Mouse (Mus musculus): Measurements from ENCODE around the gene Pramel3. TPM values are rescaled to one million over a fixed set of nuclear protein-coding genes. Genes with fewer than 3 reads are reported as not detected.
"Not testable (repeated sequence)": the region's sequence is repeated elsewhere in the genome, so short reads cannot be mapped to it uniquely, and the experiment has no call there.

Gene Pramel3
- polyA plus RNA-seq (2015; fragmentation: Nextera tagmentation; extraction: Ambion mirVana): not detected in 2 replicates

DNA sequence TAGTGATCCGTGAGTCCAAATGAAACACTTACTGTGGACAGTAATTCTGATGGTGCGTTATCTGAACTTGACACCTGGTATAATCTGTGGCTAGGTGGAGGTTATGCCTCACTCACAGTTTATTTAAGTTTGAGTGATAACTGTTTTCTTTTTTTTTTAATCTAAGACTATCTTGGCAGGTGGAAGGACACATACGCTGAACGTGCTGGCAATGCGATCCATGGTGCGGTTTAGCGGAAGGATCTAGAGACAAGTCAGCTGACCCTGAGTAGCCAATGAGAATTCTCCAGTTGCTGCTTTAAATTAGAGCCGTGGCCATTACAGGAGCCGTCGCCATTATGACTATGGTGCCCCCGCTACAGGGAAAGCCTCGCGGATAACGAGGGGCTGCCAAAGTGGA, at the start of gene Pramel3:
Gene Pramel3, plus strand, starts transcription at position 301 of the 400 bp plus-strand sequence.
- not testable (repeated sequence) for H3K36me3 ChIP-seq; H3K9ac ChIP-seq; H3K9me3 ChIP-seq; H3K27me3 ChIP-seq; H3K4me2 ChIP-seq; H3K27ac ChIP-seq; ATAC-seq (ENCODE audit: insufficient number of reproducible peaks, insufficient read depth, low FRiP score, low TSS enrichment, low read depth); H3K4me3 ChIP-seq; H3K4me1 ChIP-seq
- 95% methylated on average over 14 of the region's 14 CpGs for WGBS

DNA sequence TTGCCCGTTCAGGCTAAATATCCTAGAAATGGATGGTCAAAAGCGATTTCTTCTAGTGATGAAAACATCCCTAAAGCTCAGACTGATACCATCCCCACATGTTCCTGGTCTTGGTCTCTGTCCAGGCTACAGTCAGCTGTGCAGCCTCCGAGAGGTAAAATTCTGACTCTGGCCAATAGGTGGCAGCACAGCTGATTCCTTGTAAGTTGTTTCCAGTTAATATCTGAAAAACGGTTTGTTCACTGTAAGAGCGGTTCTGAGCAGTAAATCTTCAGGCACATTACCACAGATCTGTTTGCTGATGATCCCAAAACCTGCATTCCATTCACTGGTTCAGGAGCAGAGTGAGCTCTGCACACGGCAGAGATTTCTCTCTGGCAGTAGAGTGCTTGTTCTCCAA, 58.6 kb downstream of the Pramel3 start:
- H3K9me3 ChIP-seq; H3K27ac ChIP-seq; H3K4me1 ChIP-seq; H3K4me3 ChIP-seq; H3K27me3 ChIP-seq; H3K4me2 ChIP-seq; H3K9ac ChIP-seq; ATAC-seq (ENCODE audit: insufficient number of reproducible peaks, insufficient read depth, low FRiP score, low TSS enrichment, low read depth); H3K36me3 ChIP-seq: not testable (repeated sequence)
- 32% methylated on average over 3 of the region's 6 CpGs for WGBS

DNA sequence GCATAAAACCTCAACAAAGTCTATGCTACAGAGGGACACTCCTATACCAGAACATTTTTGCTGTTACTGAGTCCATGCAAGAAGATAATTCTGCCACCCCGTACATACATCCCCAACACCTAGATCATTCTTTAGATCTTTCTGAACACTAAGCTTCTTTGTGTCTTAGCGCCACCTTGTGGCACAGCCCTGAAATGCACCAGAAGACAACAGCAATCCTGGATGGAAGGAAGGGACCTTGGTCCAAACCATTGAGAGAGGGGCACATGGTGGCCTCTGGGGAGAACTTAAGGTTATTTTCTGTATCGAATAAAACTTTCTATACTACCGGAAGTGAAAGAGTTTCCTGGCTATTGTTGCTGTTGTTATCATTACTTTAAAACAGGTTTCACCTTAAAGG, 59.8 kb downstream of the Pramel3 start:
- H3K36me3 ChIP-seq; ATAC-seq (ENCODE audit: insufficient number of reproducible peaks, insufficient read depth, low FRiP score, low TSS enrichment, low read depth); H3K27ac ChIP-seq; H3K4me1 ChIP-seq; H3K27me3 ChIP-seq; H3K4me3 ChIP-seq; H3K9ac ChIP-seq; H3K9me3 ChIP-seq; H3K4me2 ChIP-seq: not testable (repeated sequence)
- no CpG with 5 or more reads among the region's 4 CpGs for WGBS

Other genes with a start within 250 kb of the Pramel3 start
- gene Gm15023, start 124.7 kb upstream of the Pramel3 start, polyA plus RNA-seq (2015; fragmentation: Nextera tagmentation; extraction: Ambion mirVana): not detected in 2 replicates
- 10.9 and 16.1 TPM in 2 replicates for gene Tceal6, start 91.6 kb upstream of the Pramel3 start, polyA plus RNA-seq (2015; fragmentation: Nextera tagmentation; extraction: Ambion mirVana)
- gene Gm5128, start 71.0 kb downstream of the Pramel3 start, polyA plus RNA-seq (2015; fragmentation: Nextera tagmentation; extraction: Ambion mirVana): not detected in 2 replicates
- not detected in 2 replicates for gene Gm7903, start 131.5 kb downstream of the Pramel3 start, polyA plus RNA-seq (2015; fragmentation: Nextera tagmentation; extraction: Ambion mirVana)
- gene AV320801, start 192.3 kb downstream of the Pramel3 start, polyA plus RNA-seq (2015; fragmentation: Nextera tagmentation; extraction: Ambion mirVana): not detected in 2 replicates